In genomic region chr1:139007475-139007874, GRCm38 (mm10) we compare ENCODE assay signal across 15 mouse cellular contexts.
"Had no signal": no experiment of that assay in that cellular context is flagged by ENCODE, and none has a peak within 500 bp of the region (broad histone marks: within the 10 kb centered on the region; RNA-seq: fewer than 3 reads in every experiment).

No protein-coding gene starts in this region.

- H3K36me3 ChIP-seq: lung, embryonic 15.5 days; midbrain, embryonic 13.5 days; midbrain, embryonic 15.5 days; neural tube, embryonic 12.5 days had no signal

- H3K9me3 ChIP-seq: lung, embryonic 15.5 days; midbrain, embryonic 13.5 days; midbrain, embryonic 15.5 days; neural tube, embryonic 12.5 days had no signal

- H3K4me3 ChIP-seq: lung, embryonic 15.5 days; megakaryocyte, embryonic 14.5 days; midbrain, embryonic 13.5 days; midbrain, embryonic 15.5 days; neural tube, embryonic 12.5 days had no signal

- H3K9ac ChIP-seq: liver, postnatal 0 days; lung, embryonic 15.5 days; midbrain, embryonic 13.5 days; midbrain, embryonic 15.5 days; neural tube, embryonic 12.5 days had no signal

- H3K27me3 ChIP-seq: lung, embryonic 15.5 days; megakaryocyte, embryonic 14.5 days; midbrain, embryonic 15.5 days; neural tube, embryonic 12.5 days had no signal

- H3K4me1 ChIP-seq: lung, embryonic 15.5 days; midbrain, embryonic 15.5 days; neural tube, embryonic 12.5 days had no signal

- ATAC-seq: liver, postnatal 0 days; lung, postnatal 0 days; midbrain, embryonic 13.5 days; midbrain, embryonic 15.5 days had no signal

- DNase-seq: liver, postnatal 0 days; lung, adult 2 months; lung, postnatal 14 days; lung, postnatal 36 days; right cerebral cortex, postnatal 14 days; thymus, adult 2 months; thymus, postnatal 25 days; thymus, postnatal 4 days had no signal

- H3K27ac ChIP-seq: lung, embryonic 15.5 days; macrophage; midbrain, embryonic 13.5 days; midbrain, embryonic 15.5 days; neural tube, embryonic 12.5 days had no signal
